Mouse (Mus musculus) bone marrow macrophage, adult 2 months (primary cell): ENCODE results near the gene Tmem123.

ENCODE experiments used
- CTCF ChIP-seq: IDR thresholded peaks from 2 replicates; pipeline ENCODE4 v1.5.1; 2012; ENCODE audit warnings: low read depth, mild to moderate bottlenecking, low read length, moderate library complexity
- POLR2A ChIP-seq: IDR thresholded peaks from 2 replicates; pipeline ENCODE4 v1.6.1; 2012; ENCODE audit warnings: mild to moderate bottlenecking, low read depth, low read length, borderline replicate concordance

- TF ChIP-seq CTCF = no peak
- TF ChIP-seq POLR2A = no peak
Observed at GRCm38 (mm10) chr9:7772361-7772760, 8.5 kb downstream of the Tmem123 start.
